Mouse (Mus musculus): ENCODE measurements at regions not wholly inside any gene's neighbourhood (a gene's known extent, or its start where the extent isn't known, plus 50 kb on each side); places are given as distances from the start of the nearest gene placed in this dataset.
"Not testable (repeated sequence)": the region's sequence is repeated elsewhere in the genome, so short reads cannot be mapped to it uniquely, and the experiment has no call there.

GRCm38 (mm10) chr7:62261688-62262114 lies 84.7 kb upstream of the Ndn start:
- no peak overlapping the region for H3K4me2 ChIP-seq (ENCODE audit: low read depth, low read length)
- WGBS = 29% methylated on average over 8 of the region's 8 CpGs
- H3K27ac ChIP-seq (ENCODE audit: low read length) = no peak overlapping the region
- no peaks in the 10 kb centered on the region for H3K4me1 ChIP-seq (ENCODE audit: control insufficient read depth, insufficient read depth, low read length)
- ATAC-seq = no peak
- no peaks in the 10 kb centered on the region for H3K36me3 ChIP-seq (ENCODE audit: control insufficient read depth, insufficient read depth, low read length)
- no peak overlapping the region for H3K4me3 ChIP-seq (ENCODE audit: low read length)
- no peak overlapping the region for H3K9ac ChIP-seq (ENCODE audit: low read depth, low read length)
- no peaks in the 10 kb centered on the region for H3K9me3 ChIP-seq (ENCODE audit: control insufficient read depth, low read length)
- H3K27me3 ChIP-seq (replicated peaks; ENCODE audit: control insufficient read depth, insufficient read depth, low read length) = no peaks in the 10 kb centered on the region

GRCm38 (mm10) chr7:62262174-62262573 lies 84.2 kb upstream of the Ndn start:
- ATAC-seq; H3K27ac ChIP-seq (ENCODE audit: low read length); H3K36me3 ChIP-seq (ENCODE audit: control insufficient read depth, insufficient read depth, low read length); H3K4me1 ChIP-seq (ENCODE audit: control insufficient read depth, insufficient read depth, low read length); H3K4me2 ChIP-seq (ENCODE audit: low read depth, low read length); H3K9ac ChIP-seq (ENCODE audit: low read depth, low read length); H3K27me3 ChIP-seq (replicated peaks; ENCODE audit: control insufficient read depth, insufficient read depth, low read length); H3K4me3 ChIP-seq (ENCODE audit: low read length); H3K9me3 ChIP-seq (ENCODE audit: control insufficient read depth, low read length): not testable (repeated sequence)
- WGBS = 57% methylated on average over 2 of the region's 2 CpGs

GRCm38 (mm10) chr7:62269156-62269855 lies 77.1 kb upstream of the Ndn start:
- 47% methylated on average over 1 of the region's 1 CpGs for WGBS
- Histone ChIP-seq H3K4me1 (ENCODE audit: control insufficient read depth, insufficient read depth, low read length) (no peaks in the 10 kb centered on the region), H3K9ac (ENCODE audit: low read depth, low read length) (no peak overlapping the region), H3K27me3 (replicated peaks; ENCODE audit: control insufficient read depth, insufficient read depth, low read length) (no peaks in the 10 kb centered on the region), H3K9me3 (ENCODE audit: control insufficient read depth, low read length) (no peaks in the 10 kb centered on the region), H3K4me3 (ENCODE audit: low read length) (no peak overlapping the region), H3K27ac (ENCODE audit: low read length) (no peak overlapping the region), H3K36me3 (ENCODE audit: control insufficient read depth, insufficient read depth, low read length) (no peaks in the 10 kb centered on the region), H3K4me2 (ENCODE audit: low read depth, low read length) (no peak overlapping the region)
- no peak for ATAC-seq

DNA sequence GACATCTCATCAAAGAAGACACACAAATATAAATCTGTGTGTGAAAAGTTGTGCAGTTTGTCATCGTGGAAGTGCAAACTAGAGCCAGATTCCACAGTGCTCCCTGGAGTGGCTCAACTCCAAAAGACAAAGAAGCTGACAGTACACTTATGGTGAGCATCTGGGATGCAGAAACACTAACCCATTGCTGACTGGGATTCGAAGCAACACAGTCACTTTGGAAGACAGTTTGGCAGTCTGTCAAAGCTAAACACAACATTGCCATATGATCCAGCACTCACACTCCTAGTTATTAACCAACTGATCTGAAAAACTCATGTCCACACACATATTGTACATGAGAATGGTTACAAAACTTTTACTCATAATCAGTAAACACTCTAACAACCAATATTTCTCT lies 70.2 kb upstream of the Ndn start:
- no peaks in the 10 kb centered on the region for H3K4me1 ChIP-seq (ENCODE audit: control insufficient read depth, insufficient read depth, low read length)
- no peak for ATAC-seq
- H3K9me3 ChIP-seq (ENCODE audit: control insufficient read depth, low read length) = no peaks in the 10 kb centered on the region
- no peak overlapping the region for H3K9ac ChIP-seq (ENCODE audit: low read depth, low read length)
- 42% methylated on average over 2 of the region's 2 CpGs for WGBS
- H3K36me3 ChIP-seq (ENCODE audit: control insufficient read depth, insufficient read depth, low read length) = no peaks in the 10 kb centered on the region
- H3K4me3 ChIP-seq (ENCODE audit: low read length) = no peak overlapping the region
- no peak overlapping the region for H3K27ac ChIP-seq (ENCODE audit: low read length)
- no peaks in the 10 kb centered on the region for H3K27me3 ChIP-seq (replicated peaks; ENCODE audit: control insufficient read depth, insufficient read depth, low read length)
- no peak overlapping the region for H3K4me2 ChIP-seq (ENCODE audit: low read depth, low read length)

DNA sequence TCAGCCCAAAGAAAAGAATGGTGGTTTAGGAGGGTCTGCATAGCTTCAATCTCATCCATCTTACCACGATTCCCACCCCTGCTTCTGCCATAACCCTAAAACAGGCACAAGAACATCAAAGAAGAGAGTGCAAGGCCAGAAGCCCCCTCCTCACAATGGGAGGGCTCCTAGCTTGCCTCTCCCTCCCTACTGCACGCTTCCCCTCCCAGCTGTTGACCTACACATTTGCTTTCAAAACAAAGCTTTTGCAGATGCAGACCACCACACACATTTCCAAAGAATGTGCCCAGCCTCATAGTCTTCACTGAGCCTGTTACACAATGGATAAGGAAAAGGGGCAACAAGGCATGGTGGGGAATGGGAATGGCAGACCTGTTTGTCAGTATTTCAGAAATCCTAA lies 67.9 kb upstream of the Ndn start:
- Histone ChIP-seq H3K4me3 (ENCODE audit: low read length) (no peak overlapping the region), H3K27ac (ENCODE audit: low read length) (no peak overlapping the region), H3K9ac (ENCODE audit: low read depth, low read length) (no peak overlapping the region), H3K27me3 (replicated peaks; ENCODE audit: control insufficient read depth, insufficient read depth, low read length) (no peaks in the 10 kb centered on the region), H3K36me3 (ENCODE audit: control insufficient read depth, insufficient read depth, low read length) (no peaks in the 10 kb centered on the region), H3K9me3 (ENCODE audit: control insufficient read depth, low read length) (no peaks in the 10 kb centered on the region), H3K4me2 (ENCODE audit: low read depth, low read length) (no peak overlapping the region), H3K4me1 (ENCODE audit: control insufficient read depth, insufficient read depth, low read length) (no peaks in the 10 kb centered on the region)
- ATAC-seq = no peak
- 44% methylated on average over 2 of the region's 2 CpGs for WGBS

DNA sequence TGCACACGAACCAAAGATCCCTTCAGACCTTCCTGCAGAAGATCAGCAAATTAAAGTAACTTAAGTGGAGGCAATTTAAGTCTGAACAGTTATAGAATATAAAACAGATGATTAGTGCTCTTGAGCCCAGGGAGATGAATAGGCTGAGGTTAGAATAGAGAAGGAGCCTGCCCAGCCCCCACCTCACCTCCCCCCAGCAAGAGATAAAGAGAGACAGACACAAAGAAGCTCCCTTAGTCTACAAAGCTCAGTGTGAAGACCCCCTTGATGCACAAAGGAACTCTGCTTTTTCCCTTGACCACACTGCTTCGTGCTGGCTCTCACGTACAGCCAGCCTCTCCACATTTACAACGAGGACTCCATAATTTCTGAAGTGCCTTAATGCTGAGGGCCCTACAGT lies 67.3 kb upstream of the Ndn start:
- Histone ChIP-seq H3K9ac (ENCODE audit: low read depth, low read length) (no peak overlapping the region), H3K9me3 (ENCODE audit: control insufficient read depth, low read length) (no peaks in the 10 kb centered on the region), H3K27ac (ENCODE audit: low read length) (no peak overlapping the region), H3K36me3 (ENCODE audit: control insufficient read depth, insufficient read depth, low read length) (no peaks in the 10 kb centered on the region), H3K4me3 (ENCODE audit: low read length) (no peak overlapping the region), H3K27me3 (replicated peaks; ENCODE audit: control insufficient read depth, insufficient read depth, low read length) (no peaks in the 10 kb centered on the region), H3K4me1 (ENCODE audit: control insufficient read depth, insufficient read depth, low read length) (no peaks in the 10 kb centered on the region), H3K4me2 (ENCODE audit: low read depth, low read length) (no peak overlapping the region)
- ATAC-seq = no peak
- WGBS = 66% methylated on average over 4 of the region's 4 CpGs

Data from intestine, embryonic 16.5 days (tissue).